Mouse (Mus musculus) large intestine, adult 2 months (tissue): ENCODE measurements around the gene Arhgef40. TPM values are rescaled to one million over a fixed set of nuclear protein-coding genes. Genes with fewer than 3 reads are reported as not detected.

Experiments
- DNase-seq: peaks from one replicate; pipeline ENCODE4 v3.0.0-alpha.2; 2012; ENCODE audit warnings: low read depth, low spot score
- WGBS: fragments of 180-500 bp; shearing (Covaris S2); methylation state at CpG from one replicate; pipeline ENCODE4 v1.1.7; 2018; 5-methylcytosine and 5-hydroxymethylcytosine counted together
- polyA plus RNA-seq: library from polyadenylated mRNA; depleted of rRNA; stranded (reverse); fragments of >200 nt; gene quantifications from 2 replicates; pipeline ENCODE4 v1.2.3, GENCODE M21; 2012

Arhgef40 gene
- polyA plus RNA-seq, 1 experiment: 21.2 TPM

DNA sequence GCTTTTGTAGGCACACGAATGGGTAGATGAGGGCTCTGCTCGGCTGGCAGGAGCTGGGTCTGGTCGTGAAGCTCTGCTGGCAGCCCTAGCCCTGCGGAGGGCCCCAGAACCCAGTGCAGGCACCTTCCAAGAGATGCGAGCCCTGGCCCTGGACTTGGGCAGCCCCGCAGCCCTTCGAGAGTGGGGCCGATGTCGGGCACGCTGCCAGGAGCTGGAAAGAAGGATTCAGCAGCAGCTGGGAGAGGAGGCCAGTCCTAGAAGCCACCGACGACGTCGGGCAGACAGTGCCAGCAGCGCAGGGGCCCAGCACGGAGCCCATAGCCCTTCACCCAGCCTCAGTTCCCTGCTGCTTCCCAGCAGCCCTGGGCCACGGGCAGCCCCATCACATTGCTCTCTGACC lies 12.3 kb downstream of the Arhgef40 start:
- no peak for DNase-seq
- WGBS: 68% methylated on average over 17 of the region's 17 CpGs

DNA sequence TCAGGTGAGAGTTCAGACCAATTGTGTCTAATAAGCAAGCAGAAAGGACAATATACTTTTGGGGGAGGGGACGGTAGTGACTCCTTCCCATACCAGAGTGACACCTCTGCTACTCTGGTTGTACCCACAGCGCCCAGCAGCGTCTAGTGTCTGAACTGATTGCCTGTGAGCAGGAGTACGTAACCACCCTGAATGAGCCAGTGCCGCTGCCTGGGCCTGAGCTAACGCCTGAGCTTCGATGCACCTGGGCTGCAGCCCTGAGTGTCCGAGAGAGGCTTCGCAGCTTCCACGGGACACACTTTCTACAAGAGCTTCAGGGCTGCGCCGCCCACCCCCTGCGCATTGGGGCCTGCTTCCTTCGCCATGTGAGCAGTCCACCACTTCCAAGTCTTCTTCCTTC lies 13.0 kb downstream of the Arhgef40 start:
- WGBS: 96% methylated on average over 14 of the region's 14 CpGs

DNA sequence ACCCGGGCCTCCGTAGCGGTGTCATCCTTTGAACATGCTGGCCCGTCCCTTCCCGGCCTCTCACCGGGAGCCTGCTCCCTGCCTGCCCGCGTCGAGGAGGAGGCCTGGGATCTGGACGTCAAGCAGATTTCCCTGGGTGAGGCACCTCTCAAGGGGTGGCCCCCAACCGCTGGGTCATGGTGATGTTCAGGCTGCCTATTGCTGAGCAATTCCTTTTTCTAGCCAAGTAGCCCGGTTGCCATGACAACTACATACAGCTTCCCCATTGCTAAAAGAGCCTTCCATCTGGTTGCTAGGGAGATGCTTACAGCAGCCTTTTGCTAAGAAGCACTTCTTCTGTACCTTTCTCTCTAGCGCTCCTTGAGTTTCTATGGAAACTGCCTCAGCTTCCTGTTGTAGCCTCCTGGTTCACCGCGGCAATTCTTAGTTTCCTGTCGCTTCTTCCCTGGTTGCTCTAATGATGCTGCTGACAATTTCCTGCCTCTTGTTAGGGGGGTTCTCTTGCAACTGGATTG lies 19.5 kb downstream of the Arhgef40 start:
- 77% methylated on average over 16 of the region's 16 CpGs for WGBS
- DNase-seq: no peak

More for the DNA sequence above, 13.0 kb downstream of the Arhgef40 start:
- DNase-seq: no peak

DNA sequence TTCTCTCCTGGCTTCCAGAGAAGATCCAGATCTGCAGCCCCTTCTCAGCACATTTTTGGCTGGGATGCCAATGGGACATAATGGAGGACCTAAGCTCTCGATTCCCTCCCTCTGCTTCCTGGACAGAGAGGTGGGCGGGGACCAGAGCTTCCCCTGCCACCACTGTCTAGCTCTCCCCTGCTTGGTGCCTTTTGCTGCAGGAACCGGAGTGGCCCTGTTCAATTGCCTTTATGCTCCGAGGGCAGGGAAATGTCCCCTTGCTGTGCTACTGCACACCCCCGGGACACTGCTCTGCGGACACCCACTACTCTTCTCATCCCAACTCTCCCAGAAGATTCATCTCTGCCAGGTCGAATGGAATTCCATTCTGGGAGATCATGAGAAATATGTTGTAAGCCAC lies 20.6 kb downstream of the Arhgef40 start:
- DNase-seq: no peak
- 69% methylated on average over 7 of the region's 7 CpGs for WGBS

DNA sequence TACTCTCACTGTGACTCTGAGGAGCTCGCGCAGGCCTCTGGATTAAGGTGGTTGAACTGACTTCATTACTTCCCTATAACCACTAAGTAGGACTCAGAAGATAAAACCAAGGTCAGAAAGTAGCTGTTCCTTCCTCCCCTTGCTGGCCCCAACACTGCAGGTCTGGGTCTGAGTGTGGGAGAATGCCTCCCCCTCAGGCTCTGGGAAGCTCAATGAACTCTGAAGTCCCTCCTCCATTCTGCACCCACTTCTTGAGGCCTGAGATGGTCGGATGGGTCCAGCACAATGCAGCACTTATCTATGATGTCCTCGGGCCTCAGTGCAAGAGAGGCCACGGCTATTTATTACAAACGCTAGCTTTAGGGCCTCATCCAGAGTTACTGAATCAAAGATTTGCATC lies 21.1 kb downstream of the Arhgef40 start:
- no peak for DNase-seq
- WGBS: 78% methylated on average over 6 of the region's 6 CpGs

DNA sequence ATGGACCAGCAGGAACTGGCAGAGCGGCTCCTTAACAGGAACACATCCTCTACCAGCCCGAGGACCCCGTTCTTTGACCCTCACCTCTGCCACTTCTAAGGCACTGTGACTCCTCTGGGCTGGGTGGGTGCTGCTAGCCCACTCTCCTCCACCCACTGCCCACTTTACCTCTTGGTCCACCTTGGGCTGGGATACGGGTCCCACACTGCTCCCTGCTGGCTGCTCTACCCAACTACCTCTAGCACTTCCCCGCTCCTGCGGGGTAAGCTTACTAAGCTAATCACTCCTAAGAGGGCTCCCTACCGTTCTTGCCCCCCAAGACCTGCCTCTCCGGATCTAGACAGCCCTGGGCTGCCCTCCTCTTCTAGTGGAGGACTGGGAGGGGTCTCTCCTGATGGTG lies 21.7 kb downstream of the Arhgef40 start:
- no peak for DNase-seq
- WGBS: 81% methylated on average over 8 of the region's 8 CpGs

DNA sequence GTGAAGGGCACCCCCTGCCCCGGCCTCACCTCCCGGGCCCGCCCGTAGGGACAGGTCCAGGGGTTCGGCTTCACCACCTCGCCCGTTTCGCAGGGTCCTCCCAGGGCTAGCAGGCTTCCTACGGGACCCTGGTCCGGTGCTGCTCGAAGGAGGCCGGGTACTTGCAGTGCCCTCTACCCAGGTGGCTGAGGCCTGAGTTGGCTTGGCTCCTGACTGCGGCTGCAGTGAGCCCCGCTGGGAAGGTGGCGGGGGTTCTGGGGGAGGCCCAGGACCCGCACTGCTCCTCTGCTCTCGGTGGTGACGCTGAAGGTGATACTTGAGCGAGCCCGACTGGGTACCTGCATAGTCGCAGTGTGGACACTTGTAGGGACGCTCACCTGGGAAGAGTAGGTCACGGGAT lies 22.3 kb downstream of the Arhgef40 start:
- WGBS: 93% methylated on average over 23 of the region's 23 CpGs
- DNase-seq: no peak

DNA sequence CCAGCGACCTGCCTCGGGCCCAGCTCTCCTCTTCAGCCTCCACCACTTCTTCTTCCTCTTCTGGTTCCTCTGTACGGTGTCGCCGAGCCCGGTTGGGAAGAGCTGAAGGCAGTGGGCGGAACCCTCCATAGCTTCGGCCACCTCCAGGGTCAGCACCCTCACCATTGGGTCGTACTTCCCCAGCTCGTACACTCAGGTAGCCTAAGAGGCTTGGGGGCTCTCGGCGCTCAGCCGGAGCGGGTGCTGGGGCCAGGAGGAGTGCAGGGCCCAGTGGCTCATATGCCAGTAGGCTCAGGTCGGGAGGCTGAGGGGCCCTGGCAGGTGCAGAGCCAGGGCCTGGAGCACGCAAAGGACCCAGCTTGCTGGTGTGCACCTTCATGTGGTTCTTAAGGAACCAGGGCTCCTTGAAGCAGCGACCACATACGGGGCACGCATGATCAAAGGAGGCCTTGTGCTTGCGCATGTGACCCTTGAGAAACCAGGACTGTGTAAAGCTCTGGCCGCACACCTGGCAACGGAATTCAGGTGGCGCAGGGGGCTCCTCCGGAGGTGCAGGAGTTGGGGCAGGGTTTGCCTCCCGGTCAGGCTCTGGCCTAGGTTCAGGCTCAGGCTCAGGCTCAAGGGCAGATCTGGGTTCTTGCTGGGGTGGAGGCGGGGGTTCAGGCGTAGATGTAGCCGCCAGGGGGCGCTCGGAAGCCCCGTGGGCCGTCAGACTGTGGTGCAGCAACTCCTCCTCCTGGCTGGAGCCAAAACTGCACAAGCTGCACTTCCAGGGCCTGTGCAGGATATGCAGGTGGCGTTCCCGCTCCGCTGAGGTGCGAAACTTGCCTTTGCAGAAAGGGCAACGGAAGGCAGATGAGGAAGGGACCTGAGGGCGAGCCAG lies 24.0 kb downstream of the Arhgef40 start:
- DNase-seq: no peak
- WGBS: 51% methylated on average over 38 of the region's 38 CpGs

DNA sequence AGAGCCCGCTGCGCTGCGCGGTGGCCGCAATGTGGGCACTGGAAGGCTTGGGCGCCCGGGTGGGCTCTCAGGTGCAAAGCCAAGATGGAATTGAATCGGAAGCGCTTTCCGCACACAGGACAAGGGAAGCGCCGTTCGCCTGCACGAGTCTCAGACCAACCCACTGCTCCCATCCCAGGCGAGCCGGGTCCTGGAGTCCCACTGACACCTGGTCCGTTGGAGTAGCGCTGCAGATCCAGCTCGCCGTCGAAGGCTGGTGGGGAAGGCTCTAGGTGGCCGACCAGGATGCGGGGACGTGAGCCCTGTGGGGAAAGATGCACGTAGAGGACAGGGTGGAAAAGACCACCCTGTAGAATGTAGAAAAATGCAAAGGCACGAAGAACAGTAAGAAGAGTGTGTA lies 24.8 kb downstream of the Arhgef40 start:
- WGBS: 86% methylated on average over 26 of the region's 26 CpGs
- no peak for DNase-seq

DNA sequence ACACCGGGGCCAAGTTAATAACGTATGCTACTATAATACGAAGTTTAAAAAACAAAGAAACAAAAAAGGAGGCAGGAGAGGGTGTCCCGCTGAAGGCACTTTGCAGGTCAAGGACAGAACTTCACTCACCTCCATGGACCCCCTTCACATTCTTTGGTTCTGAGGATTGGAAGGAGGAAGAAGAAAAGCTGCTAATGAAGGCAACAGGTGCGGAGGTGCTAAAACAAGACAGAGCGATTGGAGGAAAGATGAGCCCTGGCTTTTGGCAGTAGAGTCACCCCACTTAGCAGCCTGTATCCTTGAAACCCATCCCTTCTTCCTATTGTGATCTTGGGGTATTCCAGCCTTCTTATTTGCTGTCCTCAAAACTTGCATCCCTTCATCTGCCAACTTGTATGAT lies 25.3 kb downstream of the Arhgef40 start:
- WGBS: 89% methylated on average over 6 of the region's 6 CpGs
- DNase-seq: no peak

DNA sequence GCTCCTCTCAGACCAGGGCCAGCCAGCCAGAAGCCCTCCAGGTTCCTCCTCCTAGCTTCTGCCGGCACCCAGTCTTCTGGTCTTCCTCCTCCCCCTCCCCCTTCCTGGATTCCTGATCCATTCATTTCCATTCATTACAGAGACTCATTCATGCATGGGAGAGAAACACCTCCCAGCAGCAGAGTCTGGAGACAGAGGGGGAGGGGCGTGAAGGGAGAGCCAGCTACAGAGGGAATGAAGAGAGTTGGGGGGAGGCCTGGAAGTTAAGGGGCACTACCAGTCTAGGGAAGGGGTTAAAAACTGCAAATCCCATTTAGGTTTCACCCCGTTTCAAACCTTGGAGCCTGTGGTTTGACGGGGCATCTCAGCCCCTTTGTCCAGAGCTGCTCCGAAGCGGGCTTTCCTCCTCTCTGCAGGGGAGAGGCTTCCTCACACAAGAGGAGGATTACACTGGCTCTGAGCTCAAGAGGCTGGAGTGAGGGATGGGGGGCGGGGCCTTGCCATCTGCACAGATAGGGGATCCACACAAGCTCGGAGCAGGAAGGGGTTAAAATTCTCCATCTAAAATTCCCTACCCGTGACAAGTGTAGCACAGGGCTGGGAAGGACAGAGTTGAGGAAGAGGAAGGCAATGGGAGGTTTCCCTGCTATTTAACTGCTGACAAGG lies 26.1 kb downstream of the Arhgef40 start:
- 49% methylated on average over 9 of the region's 9 CpGs for WGBS
- DNase-seq: no peak

DNA sequence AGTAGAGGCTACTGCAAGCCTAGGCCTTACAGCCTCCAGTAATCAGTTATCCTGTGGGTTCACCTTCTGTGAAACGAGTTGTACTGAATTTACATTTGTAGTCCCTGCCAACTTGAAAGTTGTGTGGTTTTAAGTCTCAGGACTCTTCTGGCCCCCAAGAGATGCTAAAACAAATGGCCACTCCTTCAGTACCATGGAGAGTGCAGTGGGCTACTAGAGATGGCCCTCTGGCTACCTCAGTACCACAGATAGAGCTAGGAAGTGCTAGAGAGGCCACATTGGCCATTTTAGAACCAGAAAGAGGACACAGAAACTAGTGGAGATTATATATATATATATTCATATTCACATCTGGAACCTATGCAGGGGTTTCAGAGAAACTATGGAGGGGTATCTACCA lies 27.2 kb downstream of the Arhgef40 start:
- WGBS: 80% methylated on average over 1 of the region's 1 CpGs
- no peak for DNase-seq

DNA sequence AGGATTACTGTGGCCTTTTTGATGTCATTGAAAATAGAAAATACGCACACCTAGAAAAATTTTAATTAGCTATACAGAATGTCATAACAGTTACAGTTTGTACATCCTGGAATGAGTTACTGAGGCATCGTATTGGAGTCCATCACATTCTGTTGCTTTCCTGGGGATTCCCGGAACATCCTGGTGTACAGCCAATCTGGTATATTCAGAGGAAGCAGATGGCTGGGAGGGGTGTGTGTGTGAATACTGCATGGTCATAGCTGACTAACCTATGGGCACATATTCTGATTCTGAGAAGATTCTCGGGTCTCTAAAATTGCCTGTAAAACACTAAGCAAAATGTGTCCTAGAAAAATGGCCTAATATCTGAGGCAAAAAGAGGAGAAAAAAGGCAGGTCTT lies 27.6 kb downstream of the Arhgef40 start:
- 42% methylated on average over 4 of the region's 4 CpGs for WGBS
- DNase-seq: no peak

DNA sequence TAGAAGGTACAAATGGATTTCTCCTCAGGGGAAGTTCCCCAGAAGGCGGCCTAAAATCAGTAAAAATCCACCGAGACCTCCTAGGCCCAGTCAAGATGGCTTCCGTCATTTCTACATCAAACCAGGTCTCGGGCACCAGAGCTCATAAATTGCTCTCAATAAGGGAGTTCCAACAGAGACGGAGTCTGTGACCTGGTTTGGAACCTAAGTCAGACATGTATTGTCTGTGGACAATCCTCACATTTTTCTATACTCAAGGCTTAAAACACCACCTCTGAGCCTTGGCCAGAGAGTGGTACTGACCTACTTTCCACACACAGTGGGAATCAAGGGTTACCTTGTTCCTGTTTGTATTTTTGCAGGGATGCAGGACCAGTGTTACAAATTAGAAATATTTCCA lies 28.0 kb downstream of the Arhgef40 start:
- DNase-seq: no peak
- 84% methylated on average over 5 of the region's 5 CpGs for WGBS

DNA sequence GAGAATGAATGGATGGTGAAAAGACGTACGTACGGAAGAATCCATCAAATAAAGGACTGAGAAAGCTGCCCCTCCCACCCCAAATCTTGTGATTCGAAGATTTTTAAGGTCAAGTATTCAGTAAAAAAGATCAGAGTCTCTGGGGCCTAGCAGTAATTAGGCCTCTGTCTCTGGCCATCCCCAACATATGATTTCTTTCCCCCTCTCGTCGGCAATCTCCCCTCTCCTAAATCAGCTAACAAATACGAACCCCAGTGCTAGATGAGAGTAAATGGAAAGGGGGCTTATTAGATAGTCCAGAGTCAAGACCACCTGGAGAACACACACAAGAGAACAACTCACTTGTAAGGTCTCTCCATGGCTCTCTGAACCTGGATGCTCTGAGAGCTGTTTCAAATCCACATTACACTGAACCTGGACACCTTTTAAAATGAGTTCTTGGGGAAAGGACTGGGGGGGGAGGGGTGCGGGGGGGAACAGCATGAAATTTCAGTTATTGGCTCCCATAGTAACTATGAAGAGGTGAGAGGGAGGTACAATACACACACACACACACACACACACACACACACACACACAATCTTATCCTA lies 28.6 kb downstream of the Arhgef40 start:
- no peak for DNase-seq
- WGBS: 72% methylated on average over 8 of the region's 8 CpGs

DNA sequence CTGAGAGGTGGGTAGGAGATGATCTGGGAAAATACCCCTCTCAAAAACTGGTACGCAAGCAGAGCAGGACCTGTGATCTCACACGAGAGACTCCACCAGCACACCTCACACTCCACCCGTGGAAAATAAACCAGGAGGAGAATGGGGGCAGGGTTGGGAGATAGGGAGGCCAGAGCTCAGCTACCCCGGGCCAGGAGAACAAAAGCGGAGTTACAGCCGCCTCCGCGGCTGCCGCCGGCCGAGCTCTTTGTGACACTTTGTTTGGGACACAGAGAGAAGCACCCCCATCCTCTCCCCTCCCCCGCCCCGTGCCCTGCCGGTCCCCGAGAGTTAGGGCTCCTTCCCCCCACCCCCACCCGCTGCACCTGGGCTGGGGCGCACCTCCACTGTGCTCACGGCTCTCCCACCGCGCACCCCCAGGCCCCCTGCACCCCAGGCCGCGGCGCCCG lies 29.3 kb downstream of the Arhgef40 start:
- DNase-seq: no peak
- WGBS: 8% methylated on average over 17 of the region's 24 CpGs

DNA sequence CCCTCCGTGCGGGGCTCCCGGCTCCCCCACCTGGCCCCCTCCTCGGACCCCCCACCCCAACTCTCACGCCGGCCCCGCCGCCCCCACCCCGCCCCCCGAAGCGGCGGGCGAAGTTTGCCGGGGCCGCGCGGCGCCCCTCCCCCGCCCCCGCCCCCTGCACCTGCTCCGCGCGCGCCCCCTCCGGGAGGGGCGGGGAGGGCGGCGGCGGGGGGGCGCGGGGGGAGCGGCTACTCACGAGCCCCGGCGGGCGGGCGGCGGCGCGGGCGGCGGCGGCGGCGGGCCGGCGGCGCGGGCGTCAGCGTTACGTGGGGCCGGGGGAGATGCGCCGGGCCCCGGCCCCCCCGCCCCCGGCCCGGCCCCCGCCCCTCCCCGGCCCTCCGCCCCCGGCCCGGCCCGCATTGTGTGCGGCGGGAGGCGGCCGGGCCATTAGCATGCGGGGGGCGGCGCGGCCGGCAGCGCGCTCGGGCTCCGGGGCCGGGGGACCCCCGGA lies 29.8 kb downstream of the Arhgef40 start:
- DNase-seq: no peak
- WGBS: 0% methylated on average over 6 of the region's 80 CpGs

DNA sequence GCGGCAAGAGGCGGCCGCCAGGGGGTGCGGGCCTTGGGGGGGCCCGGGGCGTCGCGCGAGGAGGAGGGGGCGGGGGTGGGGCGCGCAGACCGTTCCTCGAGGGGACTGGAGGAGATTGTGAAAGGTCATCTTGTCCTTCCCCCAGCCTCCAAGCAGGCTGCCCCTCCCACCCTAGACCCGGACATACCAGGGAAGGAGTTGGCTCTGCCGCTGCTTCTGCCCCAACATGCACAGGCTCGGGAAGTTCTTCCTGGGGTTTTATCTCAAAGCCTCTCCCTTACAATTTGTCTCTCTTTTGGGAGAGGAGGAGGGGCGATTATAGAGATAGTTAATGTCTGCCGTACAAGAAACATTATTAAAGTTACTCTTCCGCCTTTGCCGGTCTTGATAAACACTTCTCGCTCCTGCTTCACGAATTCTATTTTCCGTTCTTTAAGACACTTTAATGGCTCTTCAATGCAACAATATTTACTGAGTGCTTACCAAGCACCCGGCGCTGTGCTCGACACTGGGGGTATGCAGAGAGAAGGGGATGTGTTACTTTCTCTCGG lies 30.3 kb downstream of the Arhgef40 start:
- DNase-seq: no peak
- WGBS: 2% methylated on average over 24 of the region's 28 CpGs

DNA sequence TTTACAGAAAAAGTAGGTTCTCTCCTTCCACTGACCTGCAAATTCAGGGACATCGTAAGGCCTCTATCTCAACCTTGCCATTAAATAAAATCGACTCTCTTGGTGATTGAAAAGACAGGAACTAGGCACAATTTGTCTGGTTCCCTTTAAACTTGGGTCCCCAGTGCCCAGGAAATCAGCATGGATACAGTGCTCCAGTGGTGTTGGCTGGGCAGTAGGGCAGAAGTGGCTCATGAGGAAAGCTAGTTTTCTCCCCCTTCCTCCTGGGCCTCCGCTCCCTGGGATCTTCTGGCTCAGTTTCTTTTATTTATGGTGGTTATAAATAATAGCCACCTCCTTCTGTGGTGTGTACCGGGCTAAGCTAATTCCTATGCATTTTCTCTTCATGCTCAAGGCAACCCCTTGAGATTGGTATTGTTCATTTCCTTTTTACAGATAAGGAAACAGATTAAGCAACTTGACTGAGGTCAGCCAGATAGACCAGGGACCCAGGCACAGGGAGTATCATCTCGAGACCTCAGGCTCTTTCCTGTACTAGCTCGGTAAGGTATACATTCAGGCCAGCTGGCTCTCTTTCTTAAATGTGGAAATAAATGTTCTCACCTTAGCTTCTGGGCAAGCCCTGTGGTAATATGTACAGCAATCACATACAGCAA lies 31.1 kb downstream of the Arhgef40 start, which contains the start of gene Tmem253:
Tmem253 (plus strand) TSS at position 214 of the 656 bp plus-strand sequence.
- no peak for DNase-seq
- 15% methylated on average over 6 of the region's 6 CpGs for WGBS
